ENCODE assay signal across 14 mouse cellular contexts in genomic region chr4:5437076-5437475, GRCm38 (mm10).
"Had no signal": no experiment of that assay in that cellular context is flagged by ENCODE, and none has a peak within 500 bp of the region (broad histone marks: within the 10 kb centered on the region; RNA-seq: fewer than 3 reads in every experiment).

No protein-coding gene starts in this region.

- H3K4me3 ChIP-seq: kidney, embryonic 15.5 days; limb, embryonic 12.5 days; liver, embryonic 13.5 days; lung, embryonic 15.5 days; neural tube, embryonic 13.5 days had no signal

- DNase-seq: kidney, adult 2 months; kidney, postnatal 14 days; layer of hippocampus, adult 9-11 months; layer of hippocampus, postnatal 36 days; liver; liver, embryonic 13.5 days; liver, postnatal 0 days; right cerebral cortex, adult 18-20 months; right cerebral cortex, postnatal 25 days; thymus, postnatal 4 days had no signal

- H3K36me3 ChIP-seq: kidney, embryonic 15.5 days; limb, embryonic 12.5 days; liver, embryonic 13.5 days; lung, embryonic 15.5 days; neural tube, embryonic 13.5 days had no signal

- H3K27ac ChIP-seq: kidney, embryonic 15.5 days; limb, embryonic 12.5 days; liver, embryonic 13.5 days; lung, embryonic 15.5 days; neural tube, embryonic 13.5 days had no signal

- H3K27me3 ChIP-seq: kidney, embryonic 15.5 days; limb, embryonic 12.5 days; liver, embryonic 13.5 days; lung, embryonic 15.5 days; neural tube, embryonic 13.5 days had no signal

- ATAC-seq: liver, postnatal 0 days had no signal

- H3K4me1 ChIP-seq: kidney, embryonic 15.5 days; limb, embryonic 12.5 days; liver, embryonic 13.5 days; lung, embryonic 15.5 days; neural tube, embryonic 13.5 days had no signal

- H3K9me3 ChIP-seq: kidney, embryonic 15.5 days; limb, embryonic 12.5 days; liver, embryonic 13.5 days; lung, embryonic 15.5 days had no signal

- H3K9ac ChIP-seq: kidney, embryonic 15.5 days; limb, embryonic 12.5 days; liver, embryonic 13.5 days; liver, postnatal 0 days; lung, embryonic 15.5 days; neural tube, embryonic 13.5 days had no signal

- H3K4me2 ChIP-seq: kidney, embryonic 15.5 days; limb, embryonic 12.5 days; liver, embryonic 13.5 days; lung, embryonic 15.5 days; neural tube, embryonic 13.5 days had no signal
